Mouse (Mus musculus): ENCODE measurements around the gene Ltbr.

GRCm38 (mm10) chr6:125353655-125354054 is 40.0 kb upstream of the Ltbr start:
- TF ChIP-seq POLR2A (IDR thresholded peaks at IDR 0.05; ENCODE audit: control insufficient read depth, low read depth, low read length) (no peak), CTCF (IDR thresholded peaks at IDR 0.05; ENCODE audit: control insufficient read depth, insufficient read depth, insufficient replicate concordance, low read depth, low read length) (no peak)
